Mouse (Mus musculus): ENCODE results near the gene Lrfn5. TPM values are rescaled to one million over a fixed set of nuclear protein-coding genes. Genes with fewer than 3 reads are reported as not detected.
A peak's percentile ranks its signal among the peaks of the same experiment; 100 is the strongest.

Lrfn5 gene
- 131 and 148 TPM in 2 replicates for total RNA-seq (2014; rRNA removed)
- 82.8 and 95.9 TPM in 2 replicates for polyA plus RNA-seq (2015; fragmentation: Nextera tagmentation; extraction: Ambion mirVana)

DNA sequence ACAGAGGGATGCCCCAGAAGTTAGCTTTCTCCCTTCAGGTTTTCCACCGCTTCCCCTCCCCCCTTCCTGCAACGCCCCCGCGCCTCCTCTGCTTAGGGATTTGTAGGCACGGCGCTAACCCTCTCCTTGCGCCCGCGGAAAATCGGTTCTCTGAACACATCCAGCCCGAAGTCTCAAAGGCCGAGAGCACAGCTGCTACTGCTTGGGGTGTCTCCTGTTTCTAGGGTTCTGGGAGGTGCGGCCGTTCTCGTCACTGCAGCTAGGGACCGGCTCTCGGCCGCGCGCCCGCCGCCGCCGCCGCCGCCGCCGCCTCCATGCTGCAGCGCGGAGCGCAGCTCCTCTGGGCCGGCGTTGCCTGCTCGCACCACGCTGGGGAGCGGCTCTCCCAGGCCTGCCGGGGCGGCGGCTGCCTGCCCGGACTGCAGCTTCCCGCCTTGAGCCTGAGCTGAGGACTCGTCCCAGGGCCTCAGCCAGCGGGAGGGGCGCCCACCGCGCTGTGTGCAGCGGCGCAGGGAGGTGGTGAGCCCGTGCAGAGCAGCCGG, at the start of gene Lrfn5:
Gene Lrfn5, plus strand, starts transcription at position 322 of the 542 bp plus-strand sequence.
- Histone ChIP-seq H3K4me3 (ENCODE audit: low read depth, low read length) (peak within 1 kb of the TSS; percentile 78), H3K27me3 (ENCODE audit: insufficient read depth, low read length) (no peaks in the 10 kb centered on the region), H3K4me1 (ENCODE audit: insufficient read depth, low read length) (no peaks in the 10 kb centered on the region), H3K27ac (ENCODE audit: low read depth, low read length) (peak within 1 kb of the TSS; percentile 92), H3K9me3 (ENCODE audit: low read length) (no peaks in the 10 kb centered on the region), H3K9ac (replicated peaks; ENCODE audit: low read length, poor library complexity, severe bottlenecking) (peak within 1 kb of the TSS; percentile 88), H3K4me2 (ENCODE audit: low read depth, low read length, poor library complexity, severe bottlenecking) (peak within 1 kb of the TSS; percentile 60), H3K36me3 (ENCODE audit: insufficient read depth, low read length) (no peaks in the 10 kb centered on the region)
- ATAC-seq (ENCODE audit: low FRiP score) (peak; percentile 86), DNase-seq (ENCODE audit: low spot score) (peak; percentile 76)
- TF ChIP-seq CTCF (IDR thresholded peaks at IDR 0.05), result peak; percentile 23; the same call in 1 of the 2 replicates
- WGBS, result under 1% methylated on average over 36 of the region's 50 CpGs

GRCm38 (mm10) chr12:61521501-61522147, 1.3 kb upstream of the Lrfn5 start:
- Histone ChIP-seq H3K27ac (ENCODE audit: low read depth, low read length) (no peak overlapping the region), H3K9me3 (ENCODE audit: low read length) (no peaks in the 10 kb centered on the region), H3K27me3 (ENCODE audit: insufficient read depth, low read length) (no peaks in the 10 kb centered on the region), H3K4me2 (ENCODE audit: low read depth, low read length, poor library complexity, severe bottlenecking) (peak overlapping the region; percentile 60), H3K4me1 (ENCODE audit: insufficient read depth, low read length) (no peaks in the 10 kb centered on the region), H3K4me3 (ENCODE audit: low read depth, low read length) (peak overlapping the region; percentile 78), H3K9ac (replicated peaks; ENCODE audit: low read length, poor library complexity, severe bottlenecking) (peak overlapping the region; percentile 25; the same call in 1 of the 2 replicates), H3K36me3 (ENCODE audit: insufficient read depth, low read length) (no peaks in the 10 kb centered on the region)
- peak; percentile 22 for DNase-seq (ENCODE audit: low spot score)
- no peak for TF ChIP-seq CTCF (IDR thresholded peaks at IDR 0.05)
- 2% methylated on average over 20 of the region's 20 CpGs for WGBS
- ATAC-seq (ENCODE audit: low FRiP score), result no peak

DNA sequence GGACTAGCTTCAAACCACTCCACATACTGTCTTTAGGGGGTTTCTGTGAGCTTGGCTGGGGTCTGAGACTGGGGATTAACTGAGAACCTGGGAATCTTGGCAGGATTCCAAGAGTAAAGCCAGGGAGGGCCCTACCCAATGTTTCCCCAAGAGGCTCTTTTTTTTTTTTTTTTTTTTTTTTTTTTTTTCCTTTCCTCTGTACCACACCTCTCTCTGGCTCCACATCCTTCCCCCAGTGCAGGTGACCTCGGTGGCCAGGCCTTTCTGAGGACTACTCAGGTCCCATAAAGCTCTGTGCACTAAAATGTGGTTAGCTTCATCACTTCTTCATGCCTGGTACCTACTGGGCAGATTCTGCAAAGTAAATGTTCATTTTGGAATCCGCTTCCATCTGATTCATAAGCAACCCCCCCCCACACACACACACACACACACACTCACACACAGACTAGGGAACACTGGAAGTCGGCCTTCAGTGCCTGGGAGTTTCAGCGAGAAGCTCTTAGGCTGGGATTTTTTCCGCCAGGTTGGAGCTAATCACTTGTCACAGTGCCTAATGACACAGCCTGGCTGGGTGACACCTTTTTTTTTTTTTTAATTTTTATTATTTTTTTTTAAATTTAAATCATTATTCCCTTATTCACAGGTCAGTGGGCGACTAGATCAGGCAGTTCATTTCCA, 662 bp upstream of the Lrfn5 start:
- Histone ChIP-seq H3K27ac (ENCODE audit: low read depth, low read length) (peak overlapping the region; percentile 92), H3K9ac (replicated peaks; ENCODE audit: low read length, poor library complexity, severe bottlenecking) (peak overlapping the region; percentile 88), H3K9me3 (ENCODE audit: low read length) (no peaks in the 10 kb centered on the region), H3K4me2 (ENCODE audit: low read depth, low read length, poor library complexity, severe bottlenecking) (peak overlapping the region; percentile 60), H3K4me3 (ENCODE audit: low read depth, low read length) (peak overlapping the region; percentile 78), H3K4me1 (ENCODE audit: insufficient read depth, low read length) (no peaks in the 10 kb centered on the region), H3K36me3 (ENCODE audit: insufficient read depth, low read length) (no peaks in the 10 kb centered on the region), H3K27me3 (ENCODE audit: insufficient read depth, low read length) (no peaks in the 10 kb centered on the region)
- no peak for TF ChIP-seq CTCF (IDR thresholded peaks at IDR 0.05)
- ATAC-seq (ENCODE audit: low FRiP score) (peak; percentile 45), DNase-seq (ENCODE audit: low spot score) (peak; percentile 76)
- WGBS, result 2% methylated on average over 6 of the region's 6 CpGs

DNA sequence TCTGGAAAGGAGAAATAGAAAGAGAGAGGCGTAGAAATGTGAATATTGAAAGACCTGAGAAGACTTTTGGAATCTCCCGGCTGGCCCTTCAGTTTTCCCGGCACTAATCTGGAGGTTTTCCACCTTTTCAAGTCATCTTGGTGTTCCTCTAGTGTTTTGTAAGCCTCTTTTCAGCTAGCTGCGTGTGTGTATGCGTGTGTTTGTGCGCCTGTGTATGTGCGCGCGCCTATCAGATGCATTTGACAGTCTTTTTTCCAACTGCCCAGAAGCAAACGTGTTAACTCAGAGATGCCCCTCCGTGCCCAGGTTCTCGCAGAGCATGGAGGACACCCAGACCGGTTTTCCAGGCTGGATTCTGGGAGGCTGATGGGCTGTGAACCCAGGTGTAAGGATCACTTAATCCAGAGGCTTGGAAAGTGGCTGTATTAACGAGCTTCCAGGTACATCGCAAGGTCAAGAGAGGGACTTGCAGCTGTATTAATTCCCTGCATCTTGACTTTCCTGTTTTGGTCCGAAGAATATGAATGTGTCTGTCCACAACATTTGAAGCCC, 757 bp downstream of the Lrfn5 start:
- Histone ChIP-seq H3K27ac (ENCODE audit: low read depth, low read length) (peak overlapping the region; percentile 92), H3K27me3 (ENCODE audit: insufficient read depth, low read length) (no peaks in the 10 kb centered on the region), H3K36me3 (ENCODE audit: insufficient read depth, low read length) (no peaks in the 10 kb centered on the region), H3K4me3 (ENCODE audit: low read depth, low read length) (peak overlapping the region; percentile 78), H3K9me3 (ENCODE audit: low read length) (no peaks in the 10 kb centered on the region), H3K4me2 (ENCODE audit: low read depth, low read length, poor library complexity, severe bottlenecking) (peak overlapping the region; percentile 60), H3K9ac (replicated peaks; ENCODE audit: low read length, poor library complexity, severe bottlenecking) (peak overlapping the region; percentile 88), H3K4me1 (ENCODE audit: insufficient read depth, low read length) (no peaks in the 10 kb centered on the region)
- no peak for ATAC-seq (ENCODE audit: low FRiP score)
- TF ChIP-seq CTCF (IDR thresholded peaks at IDR 0.05), result no peak
- DNase-seq (ENCODE audit: low spot score), result peak; percentile 64
- under 1% methylated on average over 16 of the region's 16 CpGs for WGBS

- Histone ChIP-seq H3K9ac (replicated peaks; ENCODE audit: low read length, poor library complexity, severe bottlenecking) (peak overlapping the region; percentile 88), H3K4me2 (ENCODE audit: low read depth, low read length, poor library complexity, severe bottlenecking) (peak overlapping the region; percentile 60), H3K9me3 (ENCODE audit: low read length) (no peaks in the 10 kb centered on the region), H3K36me3 (ENCODE audit: insufficient read depth, low read length) (no peaks in the 10 kb centered on the region), H3K27ac (ENCODE audit: low read depth, low read length) (peak overlapping the region; percentile 92), H3K4me1 (ENCODE audit: insufficient read depth, low read length) (no peaks in the 10 kb centered on the region), H3K27me3 (ENCODE audit: insufficient read depth, low read length) (no peaks in the 10 kb centered on the region), H3K4me3 (ENCODE audit: low read depth, low read length) (peak overlapping the region; percentile 78)
- WGBS, result 0% methylated on average over 33 of the region's 33 CpGs
- TF ChIP-seq CTCF (IDR thresholded peaks at IDR 0.05), result no peak
- no peak for ATAC-seq (ENCODE audit: low FRiP score)
- peak; percentile 51 for DNase-seq (ENCODE audit: low spot score)
These were observed 1.3 kb downstream of the Lrfn5 start for GRCm38 (mm10) chr12:61524183-61524651.

Data from midbrain, postnatal 0 days (tissue).